Mouse (Mus musculus) hindlimb bud, embryonic 11.5 days (tissue): ENCODE results near the gene Cdc42ep1.

Experiments
- DNase-seq: peaks from one replicate; pipeline ENCODE4 v3.0.0-alpha.2; 2012; ENCODE audit warnings: low read depth, low spot score; ENCODE audit errors: extremely low spot score

Cdc42ep1 gene

DNA sequence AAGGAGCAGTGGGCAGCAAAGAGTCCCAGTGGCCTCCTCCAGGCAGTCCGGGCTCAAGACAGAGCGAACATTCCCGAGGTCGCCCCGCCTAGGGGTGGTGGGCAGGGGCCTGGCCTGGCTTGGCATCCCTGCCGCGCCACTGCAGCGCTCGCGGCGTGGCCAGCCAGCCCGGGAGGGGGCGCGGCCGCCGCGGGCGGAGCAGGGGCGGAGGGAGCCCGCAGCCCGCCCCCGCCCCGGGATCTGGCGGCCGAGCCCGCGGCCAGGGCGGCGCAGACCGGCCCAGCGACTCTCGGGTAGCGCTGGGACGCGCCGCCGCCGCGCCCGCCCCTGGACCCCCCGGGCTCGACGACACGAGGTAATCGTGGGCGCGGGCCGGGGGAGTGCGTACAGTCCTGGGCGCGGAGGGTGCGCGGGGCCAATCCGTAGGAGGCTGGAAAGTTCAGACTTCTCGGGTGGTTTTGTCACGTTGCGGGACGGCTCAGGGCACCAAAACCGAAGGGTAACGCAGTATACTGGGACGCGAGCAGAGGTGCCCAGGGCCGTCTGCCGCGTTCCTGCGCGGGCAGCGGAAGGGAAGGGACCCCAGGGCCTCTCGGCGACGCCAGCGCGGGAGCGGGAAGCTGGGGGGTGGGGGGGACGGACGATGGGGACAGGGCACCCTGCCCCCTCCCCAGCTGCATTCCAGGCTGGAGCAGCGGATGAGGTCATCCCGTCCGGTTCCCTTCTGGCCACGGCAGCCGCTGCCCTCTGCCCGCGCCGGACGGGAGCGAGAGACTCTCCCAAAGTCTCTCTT is at the start of gene Cdc42ep1:
Cdc42ep1 (plus strand) TSS at position 254 of the 793 bp plus-strand sequence.
- no peak for DNase-seq

DNA sequence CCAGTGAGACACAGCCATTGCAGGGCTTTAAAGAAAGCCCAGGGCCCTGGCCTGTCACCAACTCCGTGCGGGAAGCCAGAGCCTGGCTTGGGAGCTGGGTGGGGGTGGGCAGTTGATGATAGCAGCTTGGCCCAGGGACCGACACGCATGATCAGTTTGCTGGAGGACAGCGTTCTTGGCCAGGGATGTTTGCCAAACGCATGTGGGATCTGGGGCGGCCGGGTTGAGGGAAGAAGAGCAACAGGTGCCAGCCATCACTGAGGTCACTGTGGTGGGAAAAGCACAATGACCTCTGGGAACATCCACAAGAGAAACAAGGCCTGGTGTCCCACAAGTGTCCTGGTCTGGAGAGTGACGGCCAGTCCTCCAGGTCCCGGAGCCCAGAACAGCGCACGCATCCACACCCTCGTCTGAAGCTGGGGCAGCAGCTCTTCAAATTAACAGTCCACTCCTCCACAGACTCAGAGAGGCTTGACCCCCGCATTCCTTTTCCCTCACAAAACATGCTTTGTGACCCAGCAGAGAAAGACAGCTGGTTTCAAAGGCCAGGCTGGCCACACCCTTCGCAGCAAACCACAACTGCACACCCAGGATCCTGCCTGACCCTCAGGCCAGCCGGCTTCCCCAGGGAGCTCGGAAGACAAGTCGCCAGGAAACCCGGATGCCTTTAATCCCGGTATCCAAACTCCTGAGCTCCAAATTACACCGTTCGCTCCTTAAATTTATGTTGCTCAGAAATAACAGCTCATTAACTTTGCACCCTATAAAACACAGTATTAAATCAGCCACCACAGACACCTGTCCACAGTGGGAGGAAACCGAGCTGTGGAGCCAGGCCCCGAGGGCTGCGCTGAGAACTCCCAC is 46.0 kb upstream of the Cdc42ep1 start:
- no peak for DNase-seq

DNA sequence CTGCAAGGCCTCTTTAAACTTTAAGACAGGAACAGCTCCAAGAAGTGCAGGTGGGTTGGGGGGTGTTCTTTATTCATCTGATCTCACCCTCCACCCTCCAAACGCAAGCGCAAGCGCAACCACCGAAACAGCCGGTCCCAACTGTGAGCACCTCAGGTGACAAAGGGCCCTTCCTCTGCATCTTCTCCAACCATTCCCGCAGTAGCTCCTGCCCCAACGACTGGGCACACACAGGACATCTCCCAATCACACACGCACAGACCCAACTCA is 45.4 kb upstream of the Cdc42ep1 start:
- no peak for DNase-seq

- DNase-seq: no peak
Measured at GRCm38 (mm10) chr15:78799029-78799428, 43.4 kb upstream of the Cdc42ep1 start.

- DNase-seq: no peak
Measured at GRCm38 (mm10) chr15:78801571-78801970, 40.9 kb upstream of the Cdc42ep1 start.

DNA sequence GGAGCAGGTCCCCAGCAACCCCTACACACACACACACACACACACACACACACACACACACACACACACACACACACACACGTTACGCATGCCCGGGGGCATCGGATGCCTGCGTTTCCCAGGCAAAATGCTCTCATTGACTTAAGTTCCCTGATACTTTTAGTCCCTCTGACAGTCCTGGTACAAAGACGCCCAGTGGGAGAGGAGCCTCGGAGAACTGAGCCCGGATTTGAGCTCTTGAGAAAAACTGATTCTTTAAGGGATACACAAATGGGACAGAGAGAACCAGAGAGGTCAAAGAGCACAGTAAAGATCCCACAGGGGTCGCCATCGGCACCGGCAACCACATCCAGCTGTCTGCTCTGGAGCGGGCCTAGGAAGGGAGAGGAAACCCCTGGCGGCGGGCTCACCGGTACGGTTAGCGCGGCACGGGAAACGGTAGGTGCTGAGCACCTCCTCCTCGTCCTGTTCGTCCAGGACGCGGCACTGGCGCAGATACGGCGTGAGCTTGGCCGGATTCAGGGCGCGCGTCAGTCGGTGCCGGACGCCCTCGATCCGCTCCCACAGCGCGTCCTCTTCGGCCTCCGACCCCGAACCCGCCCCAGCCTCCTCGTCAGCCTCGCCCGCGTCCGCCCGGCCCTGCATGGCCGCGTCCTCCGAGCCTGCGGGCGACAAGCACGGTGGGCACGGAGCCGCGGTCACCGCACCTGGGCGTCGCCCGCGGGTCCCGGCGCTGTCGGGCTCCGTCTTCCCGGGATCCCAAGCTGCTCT is 40.3 kb upstream of the Cdc42ep1 start:
- DNase-seq: no peak

- no peak for DNase-seq
Measured at GRCm38 (mm10) chr15:78802776-78803391, 39.5 kb upstream of the Cdc42ep1 start, which contains the start of gene Card10. Gene Card10, minus strand, starts transcription at chr15:78803042.

DNA sequence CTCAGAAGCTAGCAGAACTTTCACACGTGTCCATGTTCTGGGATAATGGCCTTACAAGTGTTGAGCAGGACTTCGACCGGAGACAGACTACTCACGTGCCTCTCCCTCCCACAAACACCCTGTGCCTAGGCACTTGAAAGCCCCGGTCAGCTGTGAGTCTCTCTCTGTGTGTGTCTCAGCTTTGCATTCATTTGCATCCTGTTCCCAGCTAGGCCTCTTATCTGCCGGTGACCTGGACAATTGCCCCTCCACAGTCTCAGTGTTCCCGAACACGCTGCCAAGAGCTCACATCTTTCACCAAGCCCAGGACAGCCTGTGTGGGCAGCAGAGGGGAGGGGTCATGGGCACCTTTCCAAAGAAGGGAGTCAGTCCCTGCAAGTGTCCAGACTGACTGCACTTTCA is 38.9 kb upstream of the Cdc42ep1 start:
- DNase-seq: no peak

GRCm38 (mm10) chr15:78804326-78804725 is 38.1 kb upstream of the Cdc42ep1 start:
- no peak for DNase-seq

DNA sequence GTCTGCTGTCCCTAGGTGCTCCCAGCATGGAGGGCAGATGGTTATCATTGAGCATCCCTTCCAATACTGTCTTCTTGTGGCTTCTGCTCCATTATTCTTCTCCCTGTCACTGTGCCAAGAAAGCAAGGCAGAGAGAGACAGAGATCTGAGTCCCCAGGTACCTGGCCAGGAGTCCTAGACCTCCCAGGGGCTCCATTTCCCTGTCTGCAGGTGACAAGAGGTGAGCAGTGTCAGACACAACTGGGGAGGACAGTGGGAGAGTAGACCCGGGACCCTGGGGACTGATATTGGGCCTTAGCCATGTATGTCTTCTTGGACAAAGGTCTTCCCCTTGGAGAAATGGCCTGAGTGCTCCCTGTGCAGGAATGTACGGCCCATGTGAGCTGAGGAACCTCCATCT is 37.1 kb upstream of the Cdc42ep1 start:
- no peak for DNase-seq

DNA sequence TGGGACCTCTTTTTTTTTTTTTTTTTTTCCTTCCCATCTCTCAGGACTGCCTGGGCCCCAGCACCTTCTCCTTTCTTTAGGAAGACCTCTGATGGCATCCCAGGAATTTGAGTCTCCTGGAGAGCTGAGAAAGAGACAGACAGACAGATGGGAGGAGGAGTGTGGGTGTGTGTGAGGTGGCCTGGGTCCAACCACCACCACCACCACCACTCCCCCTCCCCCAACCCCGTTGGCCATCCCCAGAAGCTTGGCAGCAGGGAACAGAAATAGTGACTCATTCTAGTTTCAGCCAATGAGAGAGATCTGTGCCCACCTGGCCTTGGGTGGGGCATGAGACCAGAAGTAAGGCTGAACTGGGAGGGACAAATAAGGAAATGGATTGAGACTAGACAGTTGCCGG is 35.8 kb upstream of the Cdc42ep1 start:
- no peak for DNase-seq

DNA sequence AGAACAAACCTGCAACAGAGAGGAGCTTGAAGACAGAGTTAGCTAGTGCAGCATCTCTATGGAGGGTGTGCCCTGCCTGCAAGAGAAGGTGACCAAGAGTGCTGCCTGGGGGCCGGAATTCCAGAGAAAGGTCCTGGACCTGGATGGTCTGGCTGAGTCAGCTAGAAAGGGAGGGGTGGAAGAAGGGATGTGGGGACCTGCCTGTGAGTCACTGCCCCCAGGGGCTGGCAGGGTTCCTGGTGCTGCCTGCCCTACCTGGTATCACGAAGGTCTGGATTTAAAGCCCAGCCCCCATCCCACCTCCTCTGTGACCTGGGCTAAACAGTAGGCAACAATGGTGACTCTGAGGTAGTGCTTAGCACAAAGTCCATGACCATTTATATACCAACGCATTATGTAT is 35.3 kb upstream of the Cdc42ep1 start:
- DNase-seq: no peak

- DNase-seq: no peak
Measured at GRCm38 (mm10) chr15:78808980-78809379, 33.4 kb upstream of the Cdc42ep1 start.

GRCm38 (mm10) chr15:78809739-78810138 is 32.7 kb upstream of the Cdc42ep1 start:
- no peak for DNase-seq

- no peak for DNase-seq
Measured at GRCm38 (mm10) chr15:78810146-78810545, 32.3 kb upstream of the Cdc42ep1 start.

DNA sequence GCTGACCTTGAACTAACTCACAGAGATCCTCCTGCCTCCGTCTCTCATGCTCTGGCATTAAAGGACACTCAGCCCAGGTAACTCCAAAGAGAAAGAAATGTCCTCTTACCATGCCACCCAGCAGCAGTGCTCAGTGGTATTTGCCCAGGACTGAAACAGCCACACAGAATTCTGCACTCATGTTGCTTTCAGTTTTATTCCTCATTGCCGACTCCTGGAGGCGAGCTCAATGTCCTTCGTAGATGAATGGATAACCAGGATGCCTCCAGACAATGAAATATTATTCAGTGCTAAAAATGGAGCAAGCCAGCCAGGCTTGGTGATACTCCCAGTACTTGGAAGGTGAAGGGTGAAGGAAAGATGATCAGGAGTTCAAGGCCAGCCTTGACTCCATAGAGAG is 28.8 kb upstream of the Cdc42ep1 start:
- DNase-seq: no peak

DNA sequence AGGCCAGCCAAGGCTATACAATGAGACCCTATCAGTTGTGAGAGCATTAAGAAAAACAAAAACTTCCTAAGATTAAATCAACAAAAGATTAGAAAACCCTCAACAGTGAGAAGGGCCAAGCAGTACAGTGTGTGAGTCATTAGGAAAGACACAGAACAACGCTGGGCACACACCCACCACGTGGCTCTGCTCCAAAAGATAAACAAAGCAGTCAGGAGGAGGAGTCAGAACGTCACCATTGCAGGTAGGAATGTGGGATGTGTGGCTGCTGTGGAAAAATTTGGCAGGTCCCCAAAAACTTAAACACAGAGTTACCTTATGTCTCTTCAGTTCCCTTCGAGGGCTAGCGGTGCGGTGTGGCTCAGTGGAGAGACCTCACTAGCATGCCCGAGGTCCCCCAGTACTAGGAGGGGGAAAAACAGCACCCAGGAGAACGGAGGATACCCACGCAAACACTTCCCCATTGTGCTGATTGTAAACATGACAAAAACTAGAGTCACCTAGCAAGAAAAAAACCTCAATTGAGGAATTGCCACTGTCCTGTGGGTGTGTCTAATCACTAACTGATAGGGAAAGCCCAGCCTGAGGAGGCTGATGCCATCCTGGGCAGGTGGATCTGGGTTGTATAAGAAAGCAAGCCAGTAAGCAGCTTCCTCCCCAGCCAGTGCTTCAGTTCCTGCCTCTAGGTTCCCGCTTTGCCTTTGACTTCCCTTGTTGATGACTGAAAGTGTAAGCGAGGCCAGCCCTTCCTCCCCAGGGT is 26.9 kb upstream of the Cdc42ep1 start:
- DNase-seq: no peak

DNA sequence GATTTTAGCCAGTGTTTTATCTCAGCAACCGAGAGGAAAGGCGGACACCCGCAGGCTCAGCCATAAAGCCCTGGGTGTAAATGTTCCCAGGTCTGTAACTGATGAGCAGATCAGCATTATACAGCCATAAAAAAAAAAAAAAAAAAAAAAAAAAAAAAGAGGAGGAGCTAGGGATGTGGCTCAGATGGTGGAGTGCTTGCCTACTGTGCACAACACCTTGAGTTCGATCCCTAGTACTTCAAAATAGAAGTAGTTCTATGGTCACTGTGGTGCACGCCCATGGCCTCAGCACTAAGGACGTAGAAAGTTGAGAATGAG is 26.4 kb upstream of the Cdc42ep1 start:
- no peak for DNase-seq

DNA sequence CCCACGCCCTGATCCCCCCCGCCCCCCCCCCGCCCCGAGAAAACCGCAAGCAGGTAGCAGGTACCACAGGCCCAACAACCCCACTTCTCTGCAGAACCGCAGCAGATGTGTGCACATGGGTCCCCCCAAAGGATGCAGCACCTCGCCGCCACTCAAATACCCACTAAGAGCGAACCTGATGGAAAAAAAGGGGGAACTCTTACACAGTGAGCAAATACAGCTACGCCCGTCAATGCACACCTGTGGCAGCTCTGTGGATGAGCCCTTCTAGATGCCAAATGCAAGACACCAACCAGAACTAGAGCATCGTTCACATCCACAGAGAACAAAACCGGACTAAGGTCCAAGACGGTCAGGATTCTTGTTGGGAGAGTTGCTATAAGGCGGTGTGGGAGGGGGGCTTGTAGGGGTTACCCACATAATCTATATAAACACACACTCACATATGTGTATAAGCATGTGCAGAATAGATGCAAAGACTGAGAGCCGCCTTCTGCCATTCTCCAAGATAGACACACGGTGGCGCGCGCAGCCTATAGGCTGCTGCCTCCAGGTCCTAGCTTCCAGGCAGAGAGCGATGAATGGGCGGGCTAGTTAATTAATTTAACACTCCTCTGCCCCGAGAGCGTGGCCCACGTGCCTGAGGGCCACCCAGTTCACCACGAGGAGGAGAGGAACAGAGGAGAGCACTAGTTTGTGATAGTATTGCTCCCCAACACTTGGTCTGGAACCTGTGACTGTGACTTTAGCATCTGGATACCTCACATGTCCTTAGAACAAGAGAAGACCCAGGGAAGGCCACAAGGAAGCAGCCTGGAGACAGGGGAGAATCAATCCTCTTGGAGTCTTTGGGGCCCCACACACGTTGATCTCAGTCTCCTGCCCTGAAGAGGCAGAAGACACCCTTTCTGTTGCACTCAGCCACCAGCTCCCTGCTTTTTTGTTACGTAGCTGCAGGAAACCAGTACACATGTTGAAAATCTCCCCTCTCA is 15.9 kb upstream of the Cdc42ep1 start:
- DNase-seq: peak; percentile 66
